Mouse (Mus musculus) urinary bladder, adult 18-20 months (tissue): Measurements from ENCODE around the gene Slamf8.

Experiments
- DNase-seq, 2 experiments: peaks; one replicate each; pipeline ENCODE4 v3.0.0; 2022; ENCODE audit warnings: low spot score in 2 of 2, mixed read lengths in 2 of 2

The Slamf8 gene

GRCm38 (mm10) chr1:172590385-172590784 lies at the start of gene Slamf8:
Gene Slamf8 (minus strand): TSS chr1:172590568.
- DNase-seq: no peak

- DNase-seq: no peak
Measured at GRCm38 (mm10) chr1:172638781-172639180, 48.4 kb upstream of the Slamf8 start.

GRCm38 (mm10) chr1:172637801-172638200 lies 47.4 kb upstream of the Slamf8 start:
- DNase-seq: no peak

GRCm38 (mm10) chr1:172636266-172636665 lies 45.9 kb upstream of the Slamf8 start:
- DNase-seq: no peak

- no peak for DNase-seq
Measured at GRCm38 (mm10) chr1:172635258-172635657, 44.9 kb upstream of the Slamf8 start.

GRCm38 (mm10) chr1:172634136-172634535 lies 43.8 kb upstream of the Slamf8 start:
- DNase-seq: no peak

- DNase-seq: peak; percentile 93 to 98
Measured at GRCm38 (mm10) chr1:172632451-172633326, 42.3 kb upstream of the Slamf8 start, which contains the start of gene Dusp23. Gene Dusp23 (minus strand): TSS chr1:172632962.

GRCm38 (mm10) chr1:172631721-172632120 lies 41.4 kb upstream of the Slamf8 start:
- no peak for DNase-seq

GRCm38 (mm10) chr1:172629831-172630230 lies 39.5 kb upstream of the Slamf8 start:
- DNase-seq: no peak

GRCm38 (mm10) chr1:172626306-172626705 lies 35.9 kb upstream of the Slamf8 start:
- DNase-seq: no peak

GRCm38 (mm10) chr1:172624081-172624480 lies 33.7 kb upstream of the Slamf8 start:
- no peak for DNase-seq

- no peak for DNase-seq
Measured at GRCm38 (mm10) chr1:172623599-172623998, 33.2 kb upstream of the Slamf8 start.

GRCm38 (mm10) chr1:172619235-172619634 lies 28.9 kb upstream of the Slamf8 start:
- DNase-seq: peak; percentile 52 to 57

GRCm38 (mm10) chr1:172618141-172618540 lies 27.8 kb upstream of the Slamf8 start:
- DNase-seq: no peak

- no peak for DNase-seq
Measured at GRCm38 (mm10) chr1:172617365-172618076, 27.2 kb upstream of the Slamf8 start.

- DNase-seq: no peak
Measured at GRCm38 (mm10) chr1:172616537-172617300, 26.4 kb upstream of the Slamf8 start.

GRCm38 (mm10) chr1:172615412-172615811 lies 25.0 kb upstream of the Slamf8 start:
- no peak for DNase-seq

- no peak for DNase-seq
Measured at GRCm38 (mm10) chr1:172614654-172615053, 24.3 kb upstream of the Slamf8 start.

- DNase-seq: no peak
Measured at GRCm38 (mm10) chr1:172612745-172613144, 22.4 kb upstream of the Slamf8 start.

GRCm38 (mm10) chr1:172611304-172611703 lies 20.9 kb upstream of the Slamf8 start:
- no peak for DNase-seq

- DNase-seq: no peak
Measured at GRCm38 (mm10) chr1:172602326-172602725, 12.0 kb upstream of the Slamf8 start, which contains the start of gene Fcrl6. Gene Fcrl6 (minus strand): TSS chr1:172602551.

- no peak for DNase-seq
Measured at GRCm38 (mm10) chr1:172594495-172594894, 4.1 kb upstream of the Slamf8 start.
